Comparison of ENCODE assay signal across 17 mouse cellular contexts in genomic region chr7:68697313-68697712, GRCm38 (mm10). TPM values are rescaled to one million over a fixed set of nuclear protein-coding genes. Genes with fewer than 3 reads are reported as not detected.
DNase-seq lines count a peak whose midpoint lies in the region; ATAC-seq and TF ChIP-seq lines count a peak whose summit lies in the region.
"Had no signal": no experiment of that assay in that cellular context is flagged by ENCODE, and none has a peak within 500 bp of the region (broad histone marks: within the 10 kb centered on the region; RNA-seq: fewer than 3 reads in every experiment).

No protein-coding gene starts in this region.

- H3K9me3 ChIP-seq in limb, embryonic 12.5 days = no peaks in the 10 kb centered on the region
- no peaks in the 10 kb centered on the region for H3K9me3 ChIP-seq in limb, embryonic 10.5 days (replicated peaks)
- no peaks in the 10 kb centered on the region for H3K9me3 ChIP-seq in lung, embryonic 16.5 days (ENCODE audit: control insufficient read depth, low read length)
- no peaks in the 10 kb centered on the region for H3K9me3 ChIP-seq in stomach, embryonic 14.5 days (ENCODE audit: control insufficient read depth, low read depth, low read length)
- H3K9me3 ChIP-seq: forebrain, embryonic 13.5 days; heart, embryonic 13.5 days had no signal

- H3K9ac ChIP-seq in limb, embryonic 12.5 days (replicated peaks) = no peak overlapping the region
- H3K9ac ChIP-seq in lung, embryonic 16.5 days (ENCODE audit: low read length) = no peak overlapping the region
- H3K9ac ChIP-seq in stomach, embryonic 14.5 days (replicated peaks; ENCODE audit: low read depth, low read length) = no peak overlapping the region
- H3K9ac ChIP-seq: forebrain, embryonic 13.5 days; heart, embryonic 13.5 days had no signal

- H3K4me1 ChIP-seq in limb, embryonic 12.5 days (replicated peaks) = peaks cover 6% of the 10 kb centered on the region; the same call in 1 of the 2 replicates
- H3K4me1 ChIP-seq in limb, embryonic 10.5 days = no peaks in the 10 kb centered on the region
- H3K4me1 ChIP-seq in lung, embryonic 16.5 days (replicated peaks; ENCODE audit: control insufficient read depth, insufficient read depth, low read length) = peaks cover 3% of the 10 kb centered on the region; the same call in 1 of the 2 replicates
- H3K4me1 ChIP-seq in stomach, embryonic 14.5 days (ENCODE audit: control insufficient read depth, insufficient read depth, low read length) = no peaks in the 10 kb centered on the region
- peaks cover 2% of the 10 kb centered on the region for H3K4me1 ChIP-seq in kidney, adult 2 months (ENCODE audit: control insufficient read depth, insufficient read depth, low read length)
- H3K4me1 ChIP-seq: forebrain, embryonic 13.5 days had no signal

- TF ChIP-seq CTCF in kidney, adult 2 months (conservative IDR thresholded peaks at IDR 0.05; ENCODE audit: insufficient read depth, insufficient read length, low read depth, low read length) = no peak

- TF ChIP-seq POLR2A in kidney, adult 2 months (IDR thresholded peaks at IDR 0.05; ENCODE audit: low read depth, low read length) = no peak

- 89% methylated on average over 3 of the region's 3 CpGs for WGBS in limb, embryonic 12.5 days
- 94% methylated on average over 3 of the region's 3 CpGs for WGBS in limb, embryonic 10.5 days
- WGBS in lung, embryonic 16.5 days = 66% methylated on average over 3 of the region's 3 CpGs
- WGBS in stomach, embryonic 14.5 days = 81% methylated on average over 3 of the region's 3 CpGs
- 88% methylated on average over 3 of the region's 3 CpGs for WGBS in kidney, adult 2 months

- no peaks in the 10 kb centered on the region for H3K27me3 ChIP-seq in limb, embryonic 12.5 days
- H3K27me3 ChIP-seq in limb, embryonic 10.5 days (ENCODE audit: low read depth, poor library complexity, severe bottlenecking) = no peaks in the 10 kb centered on the region
- H3K27me3 ChIP-seq in lung, embryonic 16.5 days (ENCODE audit: control insufficient read depth, insufficient read depth, low read depth, low read length) = no peaks in the 10 kb centered on the region
- no peaks in the 10 kb centered on the region for H3K27me3 ChIP-seq in stomach, embryonic 14.5 days (ENCODE audit: control insufficient read depth, insufficient read depth, low read length)
- no peaks in the 10 kb centered on the region for H3K27me3 ChIP-seq in kidney, adult 2 months (replicated peaks; ENCODE audit: control insufficient read depth, insufficient read depth, low read length)
- H3K27me3 ChIP-seq: forebrain, embryonic 13.5 days; heart, embryonic 13.5 days had no signal

- peak overlapping the region; percentile 12; the same call in 1 of the 2 replicates for H3K27ac ChIP-seq in limb, embryonic 12.5 days
- H3K27ac ChIP-seq in limb, embryonic 10.5 days = no peak overlapping the region
- peak overlapping the region; percentile 64 for H3K27ac ChIP-seq in lung, embryonic 16.5 days (ENCODE audit: low read length)
- peak overlapping the region; percentile 4; the same call in 1 of the 2 replicates for H3K27ac ChIP-seq in stomach, embryonic 14.5 days (ENCODE audit: low read length)
- no peak overlapping the region for H3K27ac ChIP-seq in kidney, adult 2 months (ENCODE audit: insufficient read depth, low read depth, low read length)
- H3K27ac ChIP-seq: forebrain, embryonic 13.5 days; gastrocnemius, adult 2 months; heart, embryonic 13.5 days had no signal

- no peak for ATAC-seq in limb, embryonic 12.5 days (ENCODE audit: insufficient number of reproducible peaks, insufficient read depth, low FRiP score, low TSS enrichment, low read depth)
- ATAC-seq in lung, embryonic 16.5 days (ENCODE audit: low read depth) = no peak; the same call in 1 of the 2 replicates
- no peak for ATAC-seq in stomach, embryonic 14.5 days (ENCODE audit: insufficient number of reproducible peaks, insufficient read depth, low FRiP score, low read depth)
- ATAC-seq: forebrain, embryonic 13.5 days had no signal

- H3K4me2 ChIP-seq in limb, embryonic 12.5 days = no peak overlapping the region
- H3K4me2 ChIP-seq in lung, embryonic 16.5 days (ENCODE audit: low read depth, low read length) = no peak overlapping the region
- no peak overlapping the region for H3K4me2 ChIP-seq in stomach, embryonic 14.5 days (replicated peaks; ENCODE audit: low read depth, low read length)
- H3K4me2 ChIP-seq: forebrain, embryonic 13.5 days; heart, embryonic 13.5 days had no signal

- H3K4me3 ChIP-seq in limb, embryonic 12.5 days (replicated peaks) = no peak overlapping the region
- H3K4me3 ChIP-seq in limb, embryonic 10.5 days = no peak overlapping the region
- H3K4me3 ChIP-seq in lung, embryonic 16.5 days (ENCODE audit: low read length) = no peak overlapping the region
- H3K4me3 ChIP-seq in stomach, embryonic 14.5 days (ENCODE audit: low read depth, low read length) = no peak overlapping the region
- H3K4me3 ChIP-seq in kidney, adult 2 months (ENCODE audit: insufficient read depth, low read depth, low read length) = no peak overlapping the region
- H3K4me3 ChIP-seq: forebrain, embryonic 13.5 days; gastrocnemius, adult 2 months; heart, embryonic 13.5 days had no signal

- no peak for DNase-seq in limb, embryonic 10.5 days (ENCODE audit: low spot score)
- DNase-seq in lung, postnatal 14 days = no peak
- no peak for DNase-seq in kidney, adult 2 months
- DNase-seq in cerebellum, adult 8-10 months = no peak
- DNase-seq: adrenal gland, postnatal 10 days; cerebellum, adult 11-12 months; cerebellum, adult 9-11 months; gastrocnemius, adult 2 months; gastrocnemius, postnatal 36 days; heart, adult 11 months; heart, postnatal 36 days had no signal

- no peaks in the 10 kb centered on the region for H3K36me3 ChIP-seq in limb, embryonic 12.5 days
- no peaks in the 10 kb centered on the region for H3K36me3 ChIP-seq in limb, embryonic 10.5 days
- H3K36me3 ChIP-seq in lung, embryonic 16.5 days (ENCODE audit: control insufficient read depth, insufficient read depth, low read length) = no peaks in the 10 kb centered on the region
- no peaks in the 10 kb centered on the region for H3K36me3 ChIP-seq in stomach, embryonic 14.5 days (ENCODE audit: control insufficient read depth, insufficient read depth, low read length)
- H3K36me3 ChIP-seq in kidney, adult 2 months (ENCODE audit: control insufficient read depth, insufficient read depth, low read length) = no peaks in the 10 kb centered on the region
- H3K36me3 ChIP-seq: heart, embryonic 13.5 days had no signal

RNA-seq across cellular contexts. Expression of gene Arrdc4, which starts 51.7 kb away (rescaled TPM):
- polyA plus RNA-seq in limb, embryonic 12.5 days (2016; fragmentation: Nextera tagmentation; extraction: Ambion mirVana) = 21.9 and 25.7 TPM in 2 replicates
- 15.6 and 20.4 TPM in 2 replicates for polyA plus RNA-seq in limb, embryonic 10.5 days (2016; fragmentation: Nextera tagmentation; extraction: Ambion mirVana)
- 17.7 and 18.2 TPM in 2 replicates for polyA plus RNA-seq in lung, embryonic 16.5 days (2015; fragmentation: Nextera tagmentation; extraction: Ambion mirVana)
- polyA plus RNA-seq in stomach, embryonic 14.5 days (2014; fragmentation: Nextera tagmentation; extraction: Ambion mirVana) = 22.2 and 25.8 TPM in 2 replicates
- 4.5 and 6.8 TPM in 2 replicates for polyA plus RNA-seq in kidney, adult 2 months (2012; rRNA removed)
- polyA plus RNA-seq: C2C12 had no signal

Comparison
In these comparisons a context has a peak if more than half of its experiments do, and no peak if none do; other contexts are left out.
1. H3K27ac ChIP-seq: peak in limb, embryonic 12.5 days (single experiment), lung, embryonic 16.5 days (single experiment) and stomach, embryonic 14.5 days (single experiment); none in limb, embryonic 10.5 days (single experiment) and kidney, adult 2 months (single experiment).